Mouse (Mus musculus) kidney, embryonic 14.5 days (tissue): Measurements from ENCODE around the gene Tbl1x. TPM values are rescaled to one million over a fixed set of nuclear protein-coding genes. Genes with fewer than 3 reads are reported as not detected.

Experiments used
- ATAC-seq: fragments of 200-750 bp; cut with Nextera tagmentation; 2 replicates; pipeline ENCODE4 v1.8.0; 2017; ENCODE audit warnings: moderate number of reproducible peaks, mild to moderate bottlenecking, moderate TSS enrichment, moderate library complexity; ENCODE audit not compliant: low FRiP score, low TSS enrichment
- H3K27ac ChIP-seq: fragments of 300-500 bp; sonication (generic); 2 replicates; pipeline ENCODE4 v1.5.1; 2014; ENCODE audit warnings: low read depth, mild to moderate bottlenecking, low read length, moderate library complexity, mixed read lengths
- H3K27me3 ChIP-seq: fragments of 300-500 bp; sonication (generic); 2 replicates; pipeline ENCODE4 v1.6.1; 2014; ENCODE audit warnings: mild to moderate bottlenecking, low read length; ENCODE audit not compliant: control insufficient read depth, insufficient read depth
- H3K36me3 ChIP-seq: fragments of 300-500 bp; sonication (generic); 2 replicates; pipeline ENCODE4 v1.6.1; 2014; ENCODE audit warnings: low read length, mixed read lengths; ENCODE audit not compliant: control insufficient read depth, insufficient read depth
- H3K4me1 ChIP-seq: fragments of 300-500 bp; sonication (generic); 2 replicates; pipeline ENCODE4 v1.6.1; 2014; ENCODE audit warnings: low read length, mixed read lengths; ENCODE audit not compliant: control insufficient read depth, insufficient read depth
- H3K4me2 ChIP-seq: fragments of 300-500 bp; sonication (generic); replicated peaks from 2 replicates; pipeline ENCODE4 v1.6.1; 2014; ENCODE audit warnings: low read depth, mild to moderate bottlenecking, low read length
- H3K4me3 ChIP-seq: fragments of 300-500 bp; sonication (generic); 2 replicates; pipeline ENCODE4 v1.5.1; 2014; ENCODE audit warnings: mild to moderate bottlenecking, low read length
- H3K9ac ChIP-seq: fragments of 300-500 bp; sonication (generic); 2 replicates; pipeline ENCODE4 v1.6.1; 2014; ENCODE audit warnings: low read depth, mild to moderate bottlenecking, low read length, moderate library complexity
- H3K9me3 ChIP-seq: fragments of 300-500 bp; sonication (generic); 2 replicates; pipeline ENCODE4 v1.6.1; 2016; ENCODE audit warnings: low read length; ENCODE audit not compliant: control insufficient read depth
- WGBS: fragments of 180-500 bp; shearing (Covaris S2); extraction: QIAGEN DNeasy Blood & Tissue Kit; methylation state at CpG from one replicate; pipeline ENCODE4 v1.1.7; 2014; 5-methylcytosine and 5-hydroxymethylcytosine counted together
- polyA plus RNA-seq: library from polyadenylated mRNA; unstranded; fragments of >200 nt; fragmentation: Nextera tagmentation; extraction: Ambion mirVana; gene quantifications from 2 replicates; pipeline ENCODE4 v1.2.1, GENCODE M21; 2014

Tbl1x gene
- polyA plus RNA-seq, 1 experiment from 2014 or later: 98.9 TPM

DNA sequence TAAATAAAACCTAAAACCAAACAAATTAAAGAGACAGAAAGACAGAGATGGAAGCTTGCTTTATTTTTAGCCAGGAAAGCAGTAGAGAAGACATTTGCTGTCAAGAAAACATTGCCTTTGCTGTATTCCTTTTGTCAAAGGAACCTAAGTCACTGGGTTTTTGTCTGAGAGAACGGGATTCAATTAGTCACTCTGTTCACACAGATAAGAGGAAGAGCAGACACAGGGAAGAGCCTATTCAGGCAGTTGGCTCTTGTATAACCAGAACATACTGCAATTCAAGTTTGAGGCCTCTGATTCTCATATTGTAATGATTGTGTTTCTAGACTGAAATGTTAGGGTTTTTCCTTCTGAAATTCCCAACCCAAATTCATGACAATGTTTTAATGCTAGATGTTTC is 67.4 kb downstream of the Tbl1x start:
- WGBS: 90% methylated on average over 1 of the region's 1 CpGs
- Histone ChIP-seq H3K27me3 (no peaks in the 10 kb centered on the region), H3K9ac (no peak overlapping the region), H3K27ac (no peak overlapping the region), H3K4me3 (no peak overlapping the region), H3K9me3 (no peaks in the 10 kb centered on the region), H3K4me1 (no peaks in the 10 kb centered on the region), H3K36me3 (no peaks in the 10 kb centered on the region), H3K4me2 (no peak overlapping the region)
- no peak for ATAC-seq

DNA sequence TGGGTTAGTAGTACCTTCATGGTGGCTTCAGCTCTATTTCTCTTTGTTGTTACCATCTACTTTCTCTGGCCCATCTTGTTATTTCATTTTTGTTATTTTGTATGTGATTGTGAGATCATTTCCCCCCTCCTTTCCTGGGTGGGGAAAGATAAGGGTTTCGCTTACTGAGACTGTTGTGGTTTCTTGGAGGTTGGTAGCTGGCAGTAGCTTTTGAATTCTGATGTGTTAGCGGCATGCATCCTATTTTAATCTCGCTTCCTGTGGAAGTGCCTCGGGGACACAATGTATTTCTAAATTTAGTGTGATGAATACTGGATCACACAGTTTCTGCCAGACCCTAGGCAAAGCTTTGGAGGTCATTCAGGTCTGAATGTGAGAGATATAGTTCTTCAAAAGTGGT is 69.2 kb downstream of the Tbl1x start:
- Histone ChIP-seq H3K9me3 (no peaks in the 10 kb centered on the region), H3K4me1 (no peaks in the 10 kb centered on the region), H3K9ac (no peak overlapping the region), H3K27me3 (no peaks in the 10 kb centered on the region), H3K4me3 (no peak overlapping the region), H3K27ac (no peak overlapping the region), H3K36me3 (no peaks in the 10 kb centered on the region), H3K4me2 (no peak overlapping the region)
- 77% methylated on average over 4 of the region's 4 CpGs for whole genome bisulfite sequencing
- ATAC-seq: no peak

DNA sequence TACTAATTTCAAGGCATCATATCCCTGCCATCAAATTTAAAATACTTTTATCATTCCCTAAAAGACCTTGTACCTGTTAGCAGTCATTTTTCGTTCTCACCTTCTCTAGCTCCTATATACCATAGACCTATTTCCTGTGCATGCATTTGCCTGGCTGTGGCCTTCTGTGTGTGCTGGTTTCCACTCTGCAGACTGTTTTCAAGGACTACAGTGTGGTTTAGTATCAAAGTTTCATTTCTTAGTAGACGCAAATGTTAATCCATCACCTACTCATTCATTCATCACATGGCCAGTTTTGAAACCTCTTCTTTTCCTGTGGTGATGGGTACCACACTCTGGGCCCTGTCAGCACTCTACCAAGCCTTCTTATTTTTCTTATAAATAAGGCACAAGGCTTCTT is 75.2 kb downstream of the Tbl1x start:
- no peak overlapping the region for H3K9ac ChIP-seq
- no peak overlapping the region for H3K4me3 ChIP-seq
- H3K27me3 ChIP-seq: no peaks in the 10 kb centered on the region
- H3K27ac ChIP-seq: no peak overlapping the region
- H3K4me1 ChIP-seq: no peaks in the 10 kb centered on the region
- H3K4me2 ChIP-seq: no peak overlapping the region
- no peak for ATAC-seq
- WGBS: 88% methylated on average over 2 of the region's 2 CpGs
- H3K36me3 ChIP-seq: no peaks in the 10 kb centered on the region
- H3K9me3 ChIP-seq: no peaks in the 10 kb centered on the region

DNA sequence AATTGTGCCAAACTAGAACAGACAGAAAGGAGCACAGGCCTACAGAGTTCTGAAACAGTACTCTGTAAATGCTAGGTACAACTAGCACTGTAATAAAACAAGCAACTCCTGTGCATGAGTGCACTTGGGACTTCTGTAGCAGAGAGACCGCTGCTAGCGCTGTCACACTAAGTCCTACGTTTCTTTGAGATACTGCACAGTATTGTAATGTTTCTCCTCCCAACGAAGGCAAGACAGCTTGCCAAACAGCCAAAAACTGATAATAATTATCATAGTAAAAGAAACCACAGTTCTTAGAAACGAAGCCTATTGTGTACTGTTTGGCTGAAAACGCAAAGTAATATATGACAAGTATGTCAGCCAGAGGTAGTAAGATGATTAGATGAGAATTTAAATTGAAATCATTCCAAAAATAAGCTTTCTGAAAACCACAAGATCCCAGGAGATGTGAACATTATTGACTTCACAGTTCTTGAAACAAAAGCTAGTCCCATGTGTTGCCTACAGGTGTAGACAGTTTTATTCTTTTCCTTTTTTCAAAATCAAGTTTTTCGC is 83.9 kb downstream of the Tbl1x start:
- Histone ChIP-seq H3K4me3 (no peak overlapping the region), H3K27ac (no peak overlapping the region), H3K27me3 (no peaks in the 10 kb centered on the region), H3K4me1 (no peaks in the 10 kb centered on the region), H3K4me2 (no peak overlapping the region), H3K9ac (no peak overlapping the region), H3K9me3 (no peaks in the 10 kb centered on the region), H3K36me3 (no peaks in the 10 kb centered on the region)
- no peak for ATAC-seq
- WGBS: 85% methylated on average over 7 of the region's 7 CpGs

DNA sequence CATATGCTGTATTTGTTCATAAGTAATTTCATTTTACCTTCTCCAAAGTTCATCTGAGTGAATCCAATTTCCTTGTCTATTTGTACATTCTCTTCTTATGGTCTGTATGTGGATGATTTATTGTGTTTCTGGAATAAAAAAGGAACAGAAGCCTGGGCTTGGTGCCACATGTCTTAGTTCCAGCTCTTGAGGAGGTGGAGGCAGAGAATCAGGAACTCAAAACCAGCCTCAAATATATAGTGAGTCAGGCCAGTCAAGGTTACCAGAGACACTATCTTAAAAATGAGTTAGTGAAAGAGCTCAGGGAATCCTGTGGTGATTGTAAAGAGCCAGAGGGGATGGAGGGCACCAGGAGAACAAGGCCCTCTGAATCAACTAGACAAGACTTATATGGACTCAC is 86.9 kb downstream of the Tbl1x start:
- Histone ChIP-seq H3K27ac (no peak overlapping the region), H3K4me3 (no peak overlapping the region), H3K4me1 (no peaks in the 10 kb centered on the region), H3K9ac (no peak overlapping the region), H3K36me3 (no peaks in the 10 kb centered on the region), H3K9me3 (no peaks in the 10 kb centered on the region), H3K27me3 (no peaks in the 10 kb centered on the region), H3K4me2 (no peak overlapping the region)
- no peak for ATAC-seq

DNA sequence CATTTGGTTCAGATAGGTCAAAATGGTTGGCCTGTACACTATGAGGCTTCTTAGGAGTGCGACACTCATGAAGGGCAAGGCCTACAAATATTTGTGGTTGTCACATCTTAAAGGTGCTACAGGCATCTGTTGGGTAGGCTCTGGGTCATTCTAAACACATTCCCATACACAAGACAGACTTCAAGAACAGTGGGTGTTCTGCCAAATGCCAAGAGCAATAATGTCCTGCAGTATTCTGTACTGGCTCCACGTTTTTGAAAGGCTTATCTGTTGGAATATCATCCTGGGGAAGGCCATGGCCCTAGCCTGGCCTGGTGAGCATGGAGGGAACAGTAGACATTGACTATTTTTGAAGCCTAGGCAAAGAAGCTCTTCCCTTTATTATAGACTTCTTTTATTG is 87.9 kb downstream of the Tbl1x start:
- Histone ChIP-seq H3K27ac (no peak overlapping the region), H3K4me2 (no peak overlapping the region), H3K4me3 (no peak overlapping the region), H3K4me1 (no peaks in the 10 kb centered on the region), H3K9me3 (no peaks in the 10 kb centered on the region), H3K36me3 (no peaks in the 10 kb centered on the region), H3K27me3 (no peaks in the 10 kb centered on the region), H3K9ac (no peak overlapping the region)
- no peak for ATAC-seq
- WGBS: 71% methylated on average over 2 of the region's 2 CpGs

DNA sequence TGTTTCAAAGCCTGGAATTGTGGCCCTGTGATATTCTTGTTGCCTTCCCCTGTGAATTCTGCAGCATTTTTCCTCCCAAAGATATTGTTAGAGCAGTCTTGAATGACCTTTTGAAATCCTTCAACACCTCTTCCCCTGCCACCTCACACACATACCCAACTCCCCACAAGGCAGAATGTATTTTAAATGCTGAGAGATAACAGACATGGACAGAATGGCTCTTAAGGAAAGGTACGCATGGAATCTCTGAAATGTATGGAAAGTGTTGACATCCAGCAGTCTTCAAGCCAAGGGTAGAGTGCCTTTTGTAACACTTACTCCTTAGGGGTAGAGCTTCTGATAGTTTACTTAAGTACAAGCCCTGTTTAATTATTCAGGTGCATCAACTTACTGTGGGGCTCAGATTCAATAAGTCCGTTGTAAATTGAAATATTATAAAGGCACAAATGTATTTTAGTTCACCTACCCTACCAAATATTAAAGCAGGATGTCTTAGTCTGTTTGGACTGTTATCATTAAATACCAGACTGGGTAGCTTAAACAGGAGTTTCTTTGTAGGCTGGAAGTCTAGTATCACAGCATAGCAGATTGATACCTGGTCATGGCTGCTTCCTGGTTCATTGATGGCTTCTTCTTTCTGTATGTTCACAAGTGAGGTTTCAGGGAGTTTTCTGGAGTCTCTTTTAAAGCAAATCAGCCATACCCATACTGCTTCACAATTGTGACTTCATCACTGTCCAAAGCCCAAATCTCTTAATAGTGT is 92.9 kb downstream of the Tbl1x start:
- no peak overlapping the region for H3K4me2 ChIP-seq
- no peaks in the 10 kb centered on the region for H3K27me3 ChIP-seq
- no peaks in the 10 kb centered on the region for H3K36me3 ChIP-seq
- 92% methylated on average over 2 of the region's 2 CpGs for WGBS
- H3K4me1 ChIP-seq: no peaks in the 10 kb centered on the region
- no peak overlapping the region for H3K9ac ChIP-seq
- no peak overlapping the region for H3K27ac ChIP-seq
- H3K4me3 ChIP-seq: no peak overlapping the region
- no peaks in the 10 kb centered on the region for H3K9me3 ChIP-seq
- ATAC-seq: no peak

DNA sequence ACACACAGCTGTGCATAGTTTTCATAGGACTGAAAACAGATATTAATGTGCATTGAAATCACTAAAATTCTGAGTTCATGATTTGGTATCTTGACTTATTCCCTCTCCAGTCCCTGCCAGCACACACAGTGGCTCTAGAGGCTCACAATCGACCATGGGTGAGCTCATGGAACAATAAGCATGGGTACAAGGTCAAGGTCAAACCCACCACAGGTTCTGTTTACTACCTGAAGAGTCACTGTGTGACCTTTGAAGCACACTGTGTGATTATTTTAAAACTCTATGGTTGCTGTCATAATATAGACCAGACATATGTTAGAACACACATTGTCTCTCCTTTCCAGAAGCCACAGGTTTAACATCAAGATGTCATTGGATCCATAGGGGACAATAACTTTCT is 96.7 kb downstream of the Tbl1x start:
- Histone ChIP-seq H3K4me2 (no peak overlapping the region), H3K9ac (no peak overlapping the region), H3K27me3 (no peaks in the 10 kb centered on the region), H3K27ac (no peak overlapping the region), H3K4me1 (no peaks in the 10 kb centered on the region), H3K4me3 (no peak overlapping the region), H3K9me3 (no peaks in the 10 kb centered on the region), H3K36me3 (no peaks in the 10 kb centered on the region)
- 29% methylated on average over 1 of the region's 1 CpGs for WGBS
- no peak for ATAC-seq

DNA sequence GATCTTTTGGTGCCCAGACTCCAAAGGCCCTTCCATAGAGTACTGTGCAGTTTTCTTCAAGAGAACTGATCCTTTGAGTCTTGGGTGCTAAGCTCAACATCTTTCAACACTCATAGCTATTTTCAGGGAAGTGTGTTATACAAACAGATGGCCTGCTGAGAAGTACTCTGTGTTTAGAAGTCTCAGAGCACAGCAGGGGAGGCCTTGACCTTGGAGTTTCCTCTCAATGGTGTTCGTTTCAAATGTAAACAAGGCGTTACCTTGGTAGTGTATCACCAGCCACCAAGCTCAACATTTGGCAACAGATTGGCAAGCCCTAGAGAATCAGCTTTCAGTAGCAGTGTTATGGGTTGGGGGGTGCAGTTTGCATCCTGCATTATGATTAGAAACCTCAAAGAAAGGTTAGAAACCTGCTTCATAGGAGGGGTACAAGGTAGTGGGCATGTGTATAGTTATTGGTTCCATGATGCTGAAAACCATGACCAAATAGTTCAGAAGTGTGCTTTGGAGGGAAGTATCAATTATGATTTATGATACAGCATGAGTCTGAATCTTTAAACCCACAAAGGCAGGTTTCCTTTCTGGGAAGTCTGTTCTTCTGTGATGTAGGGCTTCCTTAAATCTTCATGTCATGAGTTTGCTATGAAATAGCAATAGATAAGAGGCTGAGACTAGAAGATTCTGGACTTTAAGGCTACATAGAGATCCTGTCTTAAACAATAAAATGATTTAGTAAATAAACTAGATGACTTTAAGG is 98.3 kb downstream of the Tbl1x start:
- no peaks in the 10 kb centered on the region for H3K27me3 ChIP-seq
- H3K4me2 ChIP-seq: no peak overlapping the region
- H3K9ac ChIP-seq: no peak overlapping the region
- H3K4me3 ChIP-seq: no peak overlapping the region
- 0 out of 2 replicates have a peak, but pooled peaks have one; percentile 20 for ATAC-seq
- H3K27ac ChIP-seq: no peak overlapping the region
- no peaks in the 10 kb centered on the region for H3K36me3 ChIP-seq
- H3K4me1 ChIP-seq: no peaks in the 10 kb centered on the region
- H3K9me3 ChIP-seq: no peaks in the 10 kb centered on the region
- WGBS: 42% methylated on average over 2 of the region's 2 CpGs
